In genomic region chr9:54917010-54917677, GRCm38 (mm10) we compare ENCODE assay signal across 8 mouse cellular contexts. TPM values are rescaled to one million over a fixed set of nuclear protein-coding genes. Genes with fewer than 3 reads are reported as not detected.
DNase-seq lines count a peak whose midpoint lies in the region; ATAC-seq and TF ChIP-seq lines count a peak whose summit lies in the region.

TSS of gene Hykk (plus strand) at chr9:54917283.

- no peaks in the 10 kb centered on the region for H3K9me3 ChIP-seq in limb, embryonic 13.5 days
- no peaks in the 10 kb centered on the region for H3K9me3 ChIP-seq in midbrain, embryonic 15.5 days

- peak within 1 kb of the TSS; percentile 67 for H3K4me3 ChIP-seq in limb, embryonic 13.5 days
- peak within 1 kb of the TSS; percentile 74 for H3K4me3 ChIP-seq in midbrain, embryonic 15.5 days

- peaks cover 11% of the 10 kb centered on the region for H3K4me1 ChIP-seq in limb, embryonic 13.5 days
- peaks cover 12% of the 10 kb centered on the region for H3K4me1 ChIP-seq in midbrain, embryonic 15.5 days

- TF ChIP-seq CTCF in brain, embryonic 14.5 days (IDR thresholded peaks at IDR 0.05; ENCODE audit: borderline replicate concordance, extremely low read depth, insufficient read depth, insufficient read length): no peak

- peak; percentile 5 for DNase-seq in 3134 (ENCODE audit: extremely low read depth, insufficient read length, low spot score)
- DNase-seq in brain, embryonic 14.5 days (ENCODE audit: low read depth): peak; percentile 99
- peak; percentile 90 to 95 for DNase-seq in heart, adult 9 months (ENCODE audit: low spot score in 2 of 2)
- DNase-seq in kidney, adult 9 months: peak; percentile 98
- DNase-seq in spleen, adult 18-20 months: peak; percentile 77 to 81

- under 1% methylated on average over 33 of the region's 34 CpGs for WGBS in limb, embryonic 13.5 days
- under 1% methylated on average over 34 of the region's 34 CpGs for WGBS in midbrain, embryonic 15.5 days

- H3K27me3 ChIP-seq in limb, embryonic 13.5 days: no peaks in the 10 kb centered on the region
- no peaks in the 10 kb centered on the region for H3K27me3 ChIP-seq in midbrain, embryonic 15.5 days (replicated peaks)

- peak within 1 kb of the TSS; percentile 78 for H3K4me2 ChIP-seq in limb, embryonic 13.5 days (replicated peaks)
- peak within 1 kb of the TSS; percentile 97 for H3K4me2 ChIP-seq in midbrain, embryonic 15.5 days

- H3K9ac ChIP-seq in limb, embryonic 13.5 days: peak within 1 kb of the TSS; percentile 81
- H3K9ac ChIP-seq in midbrain, embryonic 15.5 days: peak within 1 kb of the TSS; percentile 50

- H3K36me3 ChIP-seq in limb, embryonic 13.5 days: peaks cover 9% of the 10 kb centered on the region
- no peaks in the 10 kb centered on the region for H3K36me3 ChIP-seq in midbrain, embryonic 15.5 days (replicated peaks)

- ATAC-seq in erythroblast, adult 5-6 weeks (replicated peaks; ENCODE audit: low FRiP score, poor library complexity, severe bottlenecking): peak; percentile 83
- peak; percentile 99 for ATAC-seq in limb, embryonic 13.5 days (ENCODE audit: low FRiP score, low read depth)
- ATAC-seq in midbrain, embryonic 15.5 days (replicated peaks): peak; percentile 100

- TF ChIP-seq POLR2A in brain, embryonic 14.5 days (IDR thresholded peaks at IDR 0.05; ENCODE audit: borderline replicate concordance, extremely low read depth, insufficient read depth, insufficient read length, poor library complexity, severe bottlenecking): peak; percentile 29; the same call in 1 of the 2 replicates

- peak within 1 kb of the TSS; percentile 40; the same call in 1 of the 2 replicates for H3K27ac ChIP-seq in limb, embryonic 13.5 days
- H3K27ac ChIP-seq in midbrain, embryonic 15.5 days: peak within 1 kb of the TSS; percentile 54; the same call in 1 of the 2 replicates

RNA-seq across cellular contexts. Expression of gene Hykk, which starts in this region (rescaled TPM):
- polyA plus RNA-seq in brain, embryonic 14.5 days (2012; rRNA removed): 0.93 and 1.8 TPM in 2 replicates
- total RNA-seq in erythroblast, adult 5-6 weeks (2015; ENCODE audit: low replicate concordance): not detected in 2 replicates
- not detected in 2 replicates for total RNA-seq in erythroblast, adult 5-6 weeks (2017; ENCODE audit: low replicate concordance)
- 6.9 and 7.2 TPM in 2 replicates for polyA plus RNA-seq in limb, embryonic 13.5 days (2015; fragmentation: Nextera tagmentation; extraction: Ambion mirVana)
- 2.0 and 2.2 TPM in 2 replicates for polyA plus RNA-seq in midbrain, embryonic 15.5 days (2015; fragmentation: Nextera tagmentation; extraction: Ambion mirVana)

Comparison
In these comparisons a context has a peak if more than half of its experiments do, and no peak if none do; other contexts are left out.
1. Peak in every context shown above with its lines: DNase-seq, ATAC-seq, H3K4me3 ChIP-seq and H3K27ac ChIP-seq.
2. Peak in ATAC-seq in erythroblast, adult 5-6 weeks; RNA of the gene not detected or under 1 TPM.
3. DNase-seq: peak in every context shown above with its lines; median percentile 99 in brain, embryonic 14.5 days; 98 in kidney, adult 9 months; 92 in heart, adult 9 months; 79 in spleen, adult 18-20 months; 5 in 3134.